Mouse (Mus musculus) limb, embryonic 11.5 days (tissue): Measurements from ENCODE around the gene Ufl1. TPM values are rescaled to one million over a fixed set of nuclear protein-coding genes. Genes with fewer than 3 reads are reported as not detected.

Source experiments
- ATAC-seq: fragments of 200-750 bp; cut with Nextera tagmentation; 2 replicates; pipeline ENCODE4 v1.8.0; 2017; ENCODE audit warnings: low read depth; ENCODE audit not compliant: insufficient number of reproducible peaks, low FRiP score, low TSS enrichment
- DNase-seq: peaks from one replicate; pipeline ENCODE4 v3.0.0-alpha.2; 2015; ENCODE audit warnings: low spot score
- H3K27ac ChIP-seq: fragments of 300-500 bp; sonication (generic); replicated peaks from 2 replicates; pipeline ENCODE4 v1.5.1; 2014; ENCODE audit warnings: low read depth, mild to moderate bottlenecking, low read length
- H3K27me3 ChIP-seq: fragments of 300-500 bp; sonication (generic); 2 replicates; pipeline ENCODE4 v1.6.1; 2014; ENCODE audit warnings: mild to moderate bottlenecking, low read length, mixed read lengths; ENCODE audit not compliant: control insufficient read depth, insufficient read depth
- H3K36me3 ChIP-seq: fragments of 300-500 bp; sonication (generic); 2 replicates; pipeline ENCODE4 v1.6.1; 2014; ENCODE audit warnings: mild to moderate bottlenecking, low read length, moderate library complexity, mixed read lengths; ENCODE audit not compliant: control insufficient read depth, insufficient read depth
- H3K4me1 ChIP-seq: fragments of 300-500 bp; sonication (generic); 2 replicates; pipeline ENCODE4 v1.6.1; 2014; ENCODE audit warnings: low read length, mixed read lengths; ENCODE audit not compliant: control insufficient read depth, insufficient read depth
- H3K4me2 ChIP-seq: fragments of 300-500 bp; sonication (generic); 2 replicates; pipeline ENCODE4 v1.6.1; 2014; ENCODE audit warnings: low read depth, mild to moderate bottlenecking, moderate library complexity; ENCODE audit not compliant: severe bottlenecking
- H3K4me3 ChIP-seq: fragments of 300-500 bp; sonication (generic); 2 replicates; pipeline ENCODE4 v1.5.1; 2014; ENCODE audit warnings: low read depth, low read length
- H3K9ac ChIP-seq: fragments of 300-500 bp; sonication (generic); 2 replicates; pipeline ENCODE4 v1.6.1; 2014; ENCODE audit warnings: mild to moderate bottlenecking, low read length
- H3K9me3 ChIP-seq: fragments of 300-500 bp; sonication (generic); 2 replicates; pipeline ENCODE4 v1.6.1; 2016; ENCODE audit warnings: low read length; ENCODE audit not compliant: control insufficient read depth
- WGBS: fragments of 180-500 bp; shearing (Covaris S2); extraction: QIAGEN DNeasy Blood & Tissue Kit; methylation state at CpG from one replicate; pipeline ENCODE4 v1.1.7; 2014; 5-methylcytosine and 5-hydroxymethylcytosine counted together
- polyA plus RNA-seq: library from polyadenylated mRNA; unstranded; fragments of >200 nt; fragmentation: Nextera tagmentation; extraction: Ambion mirVana; gene quantifications from 2 replicates; pipeline ENCODE4 v1.2.1, GENCODE M21; 2014

Ufl1 gene
- polyA plus RNA-seq, 1 experiment from 2014 or later = 37.2 TPM

GRCm38 (mm10) chr4:25206166-25206565 lies 75.5 kb downstream of the Ufl1 start:
- DNase-seq (no peak), ATAC-seq (no peak)
- H3K9me3 ChIP-seq = no peaks in the 10 kb centered on the region
- 87% methylated on average over 4 of the region's 4 CpGs for WGBS
- H3K9ac ChIP-seq = no peak overlapping the region
- no peaks in the 10 kb centered on the region for H3K4me1 ChIP-seq
- H3K27ac ChIP-seq = no peak overlapping the region
- no peak overlapping the region for H3K4me2 ChIP-seq
- H3K4me3 ChIP-seq = no peak overlapping the region
- no peaks in the 10 kb centered on the region for H3K36me3 ChIP-seq
- no peaks in the 10 kb centered on the region for H3K27me3 ChIP-seq

Other genes with a start within 250 kb of the Ufl1 start
- not detected in 2 replicates for gene Fhl5, start 38.9 kb downstream of the Ufl1 start, polyA plus RNA-seq